In genomic region chr2:79547284-79547683, GRCm38 (mm10) we compare ENCODE assay signal across 13 mouse cellular contexts.
"Had no signal": no experiment of that assay in that cellular context is flagged by ENCODE, and none has a peak within 500 bp of the region (broad histone marks: within the 10 kb centered on the region; RNA-seq: fewer than 3 reads in every experiment).

No protein-coding gene starts in this region.

- ATAC-seq: liver, postnatal 0 days; lung, postnatal 0 days had no signal

- H3K9ac ChIP-seq: kidney, embryonic 15.5 days; limb, embryonic 15.5 days; liver, embryonic 13.5 days; liver, postnatal 0 days; midbrain, embryonic 12.5 days had no signal

- H3K27me3 ChIP-seq: kidney, embryonic 15.5 days; limb, embryonic 15.5 days; liver, embryonic 13.5 days; midbrain, embryonic 12.5 days had no signal

- DNase-seq: kidney, adult 2 months; kidney, postnatal 14 days; liver, embryonic 13.5 days; liver, postnatal 0 days; lung, postnatal 36 days; right cerebral cortex, postnatal 25 days; thymus, adult 2 months; thymus, postnatal 25 days had no signal

- H3K36me3 ChIP-seq: kidney, embryonic 15.5 days; limb, embryonic 15.5 days; liver, embryonic 13.5 days; midbrain, embryonic 12.5 days had no signal

- H3K4me1 ChIP-seq: liver, embryonic 13.5 days; midbrain, embryonic 12.5 days had no signal

- H3K9me3 ChIP-seq: kidney, embryonic 15.5 days; limb, embryonic 15.5 days; liver, embryonic 13.5 days; midbrain, embryonic 12.5 days had no signal

- H3K4me3 ChIP-seq: kidney, embryonic 15.5 days; left cerebral cortex, adult 2 months; limb, embryonic 15.5 days; liver, embryonic 13.5 days; midbrain, embryonic 12.5 days had no signal

- H3K27ac ChIP-seq: kidney, embryonic 15.5 days; left cerebral cortex, adult 2 months; limb, embryonic 15.5 days; liver, embryonic 13.5 days; midbrain, embryonic 12.5 days had no signal

- H3K4me2 ChIP-seq: kidney, embryonic 15.5 days; limb, embryonic 15.5 days; liver, embryonic 13.5 days; midbrain, embryonic 12.5 days had no signal
